Mouse (Mus musculus): ENCODE results near the gene Slirp. TPM values are rescaled to one million over a fixed set of nuclear protein-coding genes. Genes with fewer than 3 reads are reported as not detected.
A peak's percentile ranks its signal among the peaks of the same experiment; 100 is the strongest.

Slirp gene
- polyA plus RNA-seq (2015; fragmentation: Nextera tagmentation; extraction: Ambion mirVana), result 185 and 200 TPM in 2 replicates

- H3K27me3 ChIP-seq (replicated peaks; ENCODE audit: control insufficient read depth, insufficient read depth, low read length), result no peaks in the 10 kb centered on the region
- H3K4me2 ChIP-seq (ENCODE audit: low read length), result peak within 1 kb of the TSS; percentile 95
- H3K9ac ChIP-seq (ENCODE audit: low read depth, low read length), result peak within 1 kb of the TSS; percentile 86
- H3K36me3 ChIP-seq (ENCODE audit: control insufficient read depth, insufficient read depth, low read length), result peaks cover 10% of the 10 kb centered on the region; the same call in 1 of the 2 replicates
- no peaks in the 10 kb centered on the region for H3K9me3 ChIP-seq (ENCODE audit: control insufficient read depth, low read length)
- H3K4me1 ChIP-seq (ENCODE audit: control insufficient read depth, insufficient read depth, low read depth, low read length), result peaks cover 21% of the 10 kb centered on the region
- ATAC-seq, result peak; percentile 96
- under 1% methylated on average over 28 of the region's 28 CpGs for WGBS
- H3K4me3 ChIP-seq (ENCODE audit: low read length), result peak within 1 kb of the TSS; percentile 85
- peak within 1 kb of the TSS; percentile 85 for H3K27ac ChIP-seq (ENCODE audit: low read depth, low read length)
These were observed at the start of gene Slirp, which contains the start of gene Alkbh1 for GRCm38 (mm10) chr12:87443700-87444122. Slirp (plus strand) TSS chr12:87443896. Alkbh1 (minus strand) TSS chr12:87444017.

GRCm38 (mm10) chr12:87394316-87394715 lies 49.4 kb upstream of the Slirp start:
- no peak overlapping the region for H3K9ac ChIP-seq (ENCODE audit: low read depth, low read length)
- no peaks in the 10 kb centered on the region for H3K4me1 ChIP-seq (ENCODE audit: control insufficient read depth, insufficient read depth, low read depth, low read length)
- H3K27ac ChIP-seq (ENCODE audit: low read depth, low read length), result no peak overlapping the region
- no peak for ATAC-seq
- H3K4me2 ChIP-seq (ENCODE audit: low read length), result no peak overlapping the region
- H3K27me3 ChIP-seq (replicated peaks; ENCODE audit: control insufficient read depth, insufficient read depth, low read length), result no peaks in the 10 kb centered on the region
- 88% methylated on average over 6 of the region's 6 CpGs for WGBS
- H3K36me3 ChIP-seq (ENCODE audit: control insufficient read depth, insufficient read depth, low read length), result no peaks in the 10 kb centered on the region
- H3K9me3 ChIP-seq (ENCODE audit: control insufficient read depth, low read length), result no peaks in the 10 kb centered on the region
- no peak overlapping the region for H3K4me3 ChIP-seq (ENCODE audit: low read length)

- WGBS, result 85% methylated on average over 4 of the region's 4 CpGs
- no peaks in the 10 kb centered on the region for H3K36me3 ChIP-seq (ENCODE audit: control insufficient read depth, insufficient read depth, low read length)
- H3K4me2 ChIP-seq (ENCODE audit: low read length), result no peak overlapping the region
- H3K9ac ChIP-seq (ENCODE audit: low read depth, low read length), result no peak overlapping the region
- H3K27me3 ChIP-seq (replicated peaks; ENCODE audit: control insufficient read depth, insufficient read depth, low read length), result no peaks in the 10 kb centered on the region
- H3K9me3 ChIP-seq (ENCODE audit: control insufficient read depth, low read length), result no peaks in the 10 kb centered on the region
- H3K27ac ChIP-seq (ENCODE audit: low read depth, low read length), result no peak overlapping the region
- no peak for ATAC-seq
- no peak overlapping the region for H3K4me3 ChIP-seq (ENCODE audit: low read length)
- H3K4me1 ChIP-seq (ENCODE audit: control insufficient read depth, insufficient read depth, low read depth, low read length), result no peaks in the 10 kb centered on the region
These were observed 46.6 kb upstream of the Slirp start for GRCm38 (mm10) chr12:87397126-87397525.

GRCm38 (mm10) chr12:87397811-87398417 lies 45.8 kb upstream of the Slirp start:
- no peak overlapping the region for H3K9ac ChIP-seq (ENCODE audit: low read depth, low read length)
- no peaks in the 10 kb centered on the region for H3K36me3 ChIP-seq (ENCODE audit: control insufficient read depth, insufficient read depth, low read length)
- H3K4me2 ChIP-seq (ENCODE audit: low read length), result no peak overlapping the region
- WGBS, result 70% methylated on average over 4 of the region's 4 CpGs
- H3K27ac ChIP-seq (ENCODE audit: low read depth, low read length), result no peak overlapping the region
- no peaks in the 10 kb centered on the region for H3K27me3 ChIP-seq (replicated peaks; ENCODE audit: control insufficient read depth, insufficient read depth, low read length)
- no peak for ATAC-seq
- no peak overlapping the region for H3K4me3 ChIP-seq (ENCODE audit: low read length)
- no peaks in the 10 kb centered on the region for H3K9me3 ChIP-seq (ENCODE audit: control insufficient read depth, low read length)
- no peaks in the 10 kb centered on the region for H3K4me1 ChIP-seq (ENCODE audit: control insufficient read depth, insufficient read depth, low read depth, low read length)

GRCm38 (mm10) chr12:87399119-87399819 lies 44.4 kb upstream of the Slirp start:
- Histone ChIP-seq H3K36me3 (ENCODE audit: control insufficient read depth, insufficient read depth, low read length) (no peaks in the 10 kb centered on the region), H3K4me1 (ENCODE audit: control insufficient read depth, insufficient read depth, low read depth, low read length) (no peaks in the 10 kb centered on the region), H3K9ac (ENCODE audit: low read depth, low read length) (no peak overlapping the region), H3K27ac (ENCODE audit: low read depth, low read length) (no peak overlapping the region), H3K9me3 (ENCODE audit: control insufficient read depth, low read length) (no peaks in the 10 kb centered on the region), H3K4me2 (ENCODE audit: low read length) (no peak overlapping the region), H3K27me3 (replicated peaks; ENCODE audit: control insufficient read depth, insufficient read depth, low read length) (no peaks in the 10 kb centered on the region), H3K4me3 (ENCODE audit: low read length) (no peak overlapping the region)
- ATAC-seq, result no peak
- 90% methylated on average over 10 of the region's 10 CpGs for WGBS

GRCm38 (mm10) chr12:87401883-87402282 lies 41.8 kb upstream of the Slirp start:
- WGBS, result 59% methylated on average over 6 of the region's 6 CpGs

GRCm38 (mm10) chr12:87405165-87405564 lies 38.5 kb upstream of the Slirp start:
- Histone ChIP-seq H3K9me3 (ENCODE audit: control insufficient read depth, low read length) (no peaks in the 10 kb centered on the region), H3K36me3 (ENCODE audit: control insufficient read depth, insufficient read depth, low read length) (no peaks in the 10 kb centered on the region), H3K9ac (ENCODE audit: low read depth, low read length) (no peak overlapping the region), H3K4me1 (ENCODE audit: control insufficient read depth, insufficient read depth, low read depth, low read length) (no peaks in the 10 kb centered on the region), H3K27ac (ENCODE audit: low read depth, low read length) (no peak overlapping the region), H3K4me2 (ENCODE audit: low read length) (no peak overlapping the region), H3K27me3 (replicated peaks; ENCODE audit: control insufficient read depth, insufficient read depth, low read length) (no peaks in the 10 kb centered on the region), H3K4me3 (ENCODE audit: low read length) (no peak overlapping the region)
- 92% methylated on average over 4 of the region's 4 CpGs for WGBS
- ATAC-seq, result no peak

More at GRCm38 (mm10) chr12:87401883-87402282, 41.8 kb upstream of the Slirp start:
- H3K27me3 ChIP-seq (replicated peaks; ENCODE audit: control insufficient read depth, insufficient read depth, low read length), result no peaks in the 10 kb centered on the region
- H3K9me3 ChIP-seq (ENCODE audit: control insufficient read depth, low read length), result no peaks in the 10 kb centered on the region
- no peak overlapping the region for H3K4me3 ChIP-seq (ENCODE audit: low read length)
- no peak overlapping the region for H3K9ac ChIP-seq (ENCODE audit: low read depth, low read length)
- H3K4me1 ChIP-seq (ENCODE audit: control insufficient read depth, insufficient read depth, low read depth, low read length), result no peaks in the 10 kb centered on the region
- no peaks in the 10 kb centered on the region for H3K36me3 ChIP-seq (ENCODE audit: control insufficient read depth, insufficient read depth, low read length)
- no peak overlapping the region for H3K27ac ChIP-seq (ENCODE audit: low read depth, low read length)
- no peak for ATAC-seq
- no peak overlapping the region for H3K4me2 ChIP-seq (ENCODE audit: low read length)

GRCm38 (mm10) chr12:87405721-87406120 lies 38.0 kb upstream of the Slirp start:
- ATAC-seq, result no peak
- 68% methylated on average over 3 of the region's 3 CpGs for WGBS
- Histone ChIP-seq H3K9ac (ENCODE audit: low read depth, low read length) (no peak overlapping the region), H3K4me2 (ENCODE audit: low read length) (no peak overlapping the region), H3K27me3 (replicated peaks; ENCODE audit: control insufficient read depth, insufficient read depth, low read length) (no peaks in the 10 kb centered on the region), H3K4me3 (ENCODE audit: low read length) (no peak overlapping the region), H3K9me3 (ENCODE audit: control insufficient read depth, low read length) (no peaks in the 10 kb centered on the region), H3K27ac (ENCODE audit: low read depth, low read length) (no peak overlapping the region), H3K4me1 (ENCODE audit: control insufficient read depth, insufficient read depth, low read depth, low read length) (no peaks in the 10 kb centered on the region), H3K36me3 (ENCODE audit: control insufficient read depth, insufficient read depth, low read length) (no peaks in the 10 kb centered on the region)

- Histone ChIP-seq H3K9me3 (ENCODE audit: control insufficient read depth, low read length) (no peaks in the 10 kb centered on the region), H3K4me1 (ENCODE audit: control insufficient read depth, insufficient read depth, low read depth, low read length) (no peaks in the 10 kb centered on the region), H3K4me2 (ENCODE audit: low read length) (peak overlapping the region; percentile 11; the same call in 1 of the 2 replicates), H3K4me3 (ENCODE audit: low read length) (no peak overlapping the region), H3K9ac (ENCODE audit: low read depth, low read length) (no peak overlapping the region), H3K36me3 (ENCODE audit: control insufficient read depth, insufficient read depth, low read length) (no peaks in the 10 kb centered on the region), H3K27ac (ENCODE audit: low read depth, low read length) (no peak overlapping the region), H3K27me3 (replicated peaks; ENCODE audit: control insufficient read depth, insufficient read depth, low read length) (no peaks in the 10 kb centered on the region)
- WGBS, result 44% methylated on average over 21 of the region's 21 CpGs
- ATAC-seq, result no peak
These were observed 35.7 kb upstream of the Slirp start for GRCm38 (mm10) chr12:87407869-87408605.

Data from hindbrain, embryonic 16.5 days (tissue).